15 mouse cellular contexts compared by ENCODE assay signal in genomic region chr7:132841287-132841686, GRCm38 (mm10).
"Had no signal": no experiment of that assay in that cellular context is flagged by ENCODE, and none has a peak within 500 bp of the region (broad histone marks: within the 10 kb centered on the region; RNA-seq: fewer than 3 reads in every experiment).

No protein-coding gene starts in this region.

- H3K4me2 ChIP-seq: limb, embryonic 12.5 days; liver, embryonic 13.5 days; lung, embryonic 15.5 days; midbrain, embryonic 13.5 days; neural tube, embryonic 15.5 days had no signal

- H3K9ac ChIP-seq: limb, embryonic 12.5 days; liver, embryonic 13.5 days; liver, postnatal 0 days; lung, embryonic 15.5 days; midbrain, embryonic 13.5 days; neural tube, embryonic 15.5 days had no signal

- H3K4me3 ChIP-seq: layer of hippocampus, adult 2 months; limb, embryonic 12.5 days; liver, embryonic 13.5 days; lung, embryonic 15.5 days; midbrain, embryonic 13.5 days; neural tube, embryonic 15.5 days had no signal

- H3K27ac ChIP-seq: layer of hippocampus, adult 2 months; limb, embryonic 12.5 days; liver, embryonic 13.5 days; lung, embryonic 15.5 days; macrophage; midbrain, embryonic 13.5 days; neural tube, embryonic 15.5 days had no signal

- DNase-seq: kidney, postnatal 10 days; kidney, postnatal 4 days; liver; liver, embryonic 13.5 days; liver, postnatal 0 days; lung, postnatal 14 days; right cerebral cortex, adult 18-20 months; right cerebral cortex, postnatal 25 days; thymus, postnatal 4 days had no signal

- H3K27me3 ChIP-seq: limb, embryonic 12.5 days; liver, embryonic 13.5 days; lung, embryonic 15.5 days; midbrain, embryonic 13.5 days; neural tube, embryonic 15.5 days had no signal

- H3K4me1 ChIP-seq: limb, embryonic 12.5 days; lung, embryonic 15.5 days; midbrain, embryonic 13.5 days; neural tube, embryonic 15.5 days had no signal

- ATAC-seq: liver, postnatal 0 days; midbrain, embryonic 13.5 days had no signal

- H3K9me3 ChIP-seq: limb, embryonic 12.5 days; liver, embryonic 13.5 days; lung, embryonic 15.5 days; midbrain, embryonic 13.5 days; neural tube, embryonic 15.5 days had no signal
